In genomic region chr8:120046258-120047020, GRCm38 (mm10) we compare ENCODE assay signal across 8 mouse cellular contexts. TPM values are rescaled to one million over a fixed set of nuclear protein-coding genes. Genes with fewer than 3 reads are reported as not detected.
DNase-seq lines count a peak whose midpoint lies in the region; ATAC-seq lines count a peak whose summit lies in the region.

No protein-coding gene starts in this region.

- no peak overlapping the region for H3K4me2 ChIP-seq in forebrain, embryonic 12.5 days
- no peak overlapping the region for H3K4me2 ChIP-seq in kidney, embryonic 14.5 days (replicated peaks; ENCODE audit: low read depth, low read length)

- peaks cover 45% of the 10 kb centered on the region for H3K4me1 ChIP-seq in forebrain, embryonic 10.5 days
- peaks cover 4% of the 10 kb centered on the region for H3K4me1 ChIP-seq in forebrain, embryonic 12.5 days
- H3K4me1 ChIP-seq in kidney, embryonic 14.5 days (ENCODE audit: control insufficient read depth, insufficient read depth, low read length), result peaks cover 8% of the 10 kb centered on the region; the same call in 1 of the 2 replicates
- peaks cover 48% of the 10 kb centered on the region for H3K4me1 ChIP-seq in limb, embryonic 10.5 days

- peak overlapping the region; percentile 66 for H3K27ac ChIP-seq in forebrain, embryonic 10.5 days
- no peak overlapping the region for H3K27ac ChIP-seq in forebrain, embryonic 12.5 days
- peak overlapping the region; percentile 26; the same call in 1 of the 2 replicates for H3K27ac ChIP-seq in kidney, embryonic 14.5 days (ENCODE audit: low read depth, low read length)
- H3K27ac ChIP-seq in limb, embryonic 10.5 days, result peak overlapping the region; percentile 73

- H3K9me3 ChIP-seq in forebrain, embryonic 10.5 days, result no peaks in the 10 kb centered on the region
- H3K9me3 ChIP-seq in forebrain, embryonic 12.5 days, result no peaks in the 10 kb centered on the region
- no peaks in the 10 kb centered on the region for H3K9me3 ChIP-seq in kidney, embryonic 14.5 days (ENCODE audit: control insufficient read depth, low read length)
- no peaks in the 10 kb centered on the region for H3K9me3 ChIP-seq in limb, embryonic 10.5 days (replicated peaks)

- 76% methylated on average over 14 of the region's 14 CpGs for WGBS in forebrain, embryonic 10.5 days
- 79% methylated on average over 14 of the region's 14 CpGs for WGBS in forebrain, embryonic 12.5 days
- WGBS in kidney, embryonic 14.5 days, result 62% methylated on average over 14 of the region's 14 CpGs
- 73% methylated on average over 14 of the region's 14 CpGs for WGBS in limb, embryonic 10.5 days

- ATAC-seq in forebrain, embryonic 12.5 days (ENCODE audit: low FRiP score), result no peak
- peak; percentile 62; the same call in 1 of the 2 replicates for ATAC-seq in kidney, embryonic 14.5 days (ENCODE audit: low FRiP score, low TSS enrichment)

- no peaks in the 10 kb centered on the region for H3K27me3 ChIP-seq in forebrain, embryonic 10.5 days (ENCODE audit: poor library complexity, severe bottlenecking)
- no peaks in the 10 kb centered on the region for H3K27me3 ChIP-seq in forebrain, embryonic 12.5 days
- H3K27me3 ChIP-seq in kidney, embryonic 14.5 days (ENCODE audit: control insufficient read depth, insufficient read depth, low read length), result no peaks in the 10 kb centered on the region
- no peaks in the 10 kb centered on the region for H3K27me3 ChIP-seq in limb, embryonic 10.5 days (ENCODE audit: low read depth, poor library complexity, severe bottlenecking)

- H3K4me3 ChIP-seq in forebrain, embryonic 10.5 days, result no peak overlapping the region
- no peak overlapping the region for H3K4me3 ChIP-seq in forebrain, embryonic 12.5 days (replicated peaks)
- no peak overlapping the region for H3K4me3 ChIP-seq in kidney, embryonic 14.5 days (ENCODE audit: low read length)
- no peak overlapping the region for H3K4me3 ChIP-seq in limb, embryonic 10.5 days

- no peak for DNase-seq in forebrain, embryonic 10.5 days (ENCODE audit: extremely low spot score, low spot score)
- DNase-seq in cerebellum, postnatal 36 days, result peak; percentile 85 to 88
- peak; percentile 61 to 83 for DNase-seq in gastrocnemius, postnatal 4 days (ENCODE audit: low spot score in 2 of 2)
- peak; percentile 40 for DNase-seq in limb, embryonic 10.5 days (ENCODE audit: low spot score)
- peak; percentile 83 for DNase-seq in right cerebral cortex, postnatal 25 days
- DNase-seq in spleen, adult 12 weeks (ENCODE audit: low spot score), result no peak

- H3K9ac ChIP-seq in forebrain, embryonic 12.5 days, result no peak overlapping the region
- no peak overlapping the region for H3K9ac ChIP-seq in kidney, embryonic 14.5 days (ENCODE audit: low read depth, low read length)

- H3K36me3 ChIP-seq in forebrain, embryonic 10.5 days (replicated peaks), result no peaks in the 10 kb centered on the region
- H3K36me3 ChIP-seq in forebrain, embryonic 12.5 days (replicated peaks), result no peaks in the 10 kb centered on the region
- no peaks in the 10 kb centered on the region for H3K36me3 ChIP-seq in kidney, embryonic 14.5 days (ENCODE audit: control insufficient read depth, insufficient read depth, low read length)
- no peaks in the 10 kb centered on the region for H3K36me3 ChIP-seq in limb, embryonic 10.5 days

RNA-seq across cellular contexts. Expression of gene Crispld2, which starts 54.2 kb away (rescaled TPM):
- 2.4 and 2.5 TPM in 2 replicates for polyA plus RNA-seq in forebrain, embryonic 10.5 days (2016; fragmentation: Nextera tagmentation; extraction: Ambion mirVana)
- polyA plus RNA-seq in forebrain, embryonic 12.5 days (2016; fragmentation: Nextera tagmentation; extraction: Ambion mirVana), result 2.3 TPM in 2 replicates
- total RNA-seq in gastrocnemius, postnatal 4 days (2021), result 1 to 10 TPM; 1.3 to 3.0 TPM
- 4.9 and 5.2 TPM in 2 replicates for polyA plus RNA-seq in kidney, embryonic 14.5 days (2014; fragmentation: Nextera tagmentation; extraction: Ambion mirVana)
- polyA plus RNA-seq in limb, embryonic 10.5 days (2016; fragmentation: Nextera tagmentation; extraction: Ambion mirVana), result 5.0 and 6.1 TPM in 2 replicates

RNA-seq across cellular contexts. Expression of gene Zdhhc7, which starts 54.8 kb away (rescaled TPM):
- polyA plus RNA-seq in forebrain, embryonic 10.5 days (2016; fragmentation: Nextera tagmentation; extraction: Ambion mirVana), result 28.3 and 30.2 TPM in 2 replicates
- polyA plus RNA-seq in forebrain, embryonic 12.5 days (2016; fragmentation: Nextera tagmentation; extraction: Ambion mirVana), result 30.4 and 31.0 TPM in 2 replicates
- 10 to 100 TPM; 29.0 to 29.9 TPM for total RNA-seq in gastrocnemius, postnatal 4 days (2021)
- polyA plus RNA-seq in kidney, embryonic 14.5 days (2014; fragmentation: Nextera tagmentation; extraction: Ambion mirVana), result 20.4 and 31.0 TPM in 2 replicates
- polyA plus RNA-seq in limb, embryonic 10.5 days (2016; fragmentation: Nextera tagmentation; extraction: Ambion mirVana), result 32.4 and 34.8 TPM in 2 replicates

Comparison
In these comparisons a context has a peak if more than half of its experiments do, and no peak if none do; other contexts are left out.
1. DNase-seq: peak in cerebellum, postnatal 36 days (2 of 2), gastrocnemius, postnatal 4 days (2 of 2), limb, embryonic 10.5 days (single experiment) and right cerebral cortex, postnatal 25 days (single experiment); none in forebrain, embryonic 10.5 days (single experiment) and spleen, adult 12 weeks (single experiment).